Mouse (Mus musculus): ENCODE data around the gene Aldh16a1.

- TF ChIP-seq CTCF (conservative IDR thresholded peaks at IDR 0.05 in 1 of 2, IDR thresholded peaks at IDR 0.05 in 1 of 2; ENCODE audit: low read depth in 2 of 2, low read length in 2 of 2) (no peak), POLR2A (IDR thresholded peaks at IDR 0.05; ENCODE audit: low read depth, low read length) (no peak), MEF2A (IDR thresholded peaks at IDR 0.05; ENCODE audit: borderline replicate concordance, low read depth, low read length) (no peak), EP300 (IDR thresholded peaks at IDR 0.05; ENCODE audit: low read length) (no peak), USF1 (IDR thresholded peaks at IDR 0.05; ENCODE audit: low read depth, low read length) (no peak), ELF1 (IDR thresholded peaks at IDR 0.05; ENCODE audit: low read depth, low read length) (no peak), ZMIZ1 (IDR thresholded peaks at IDR 0.05; ENCODE audit: low read depth, low read length) (no peak)
Observed at GRCm38 (mm10) chr7:45192585-45193310, 38.4 kb upstream of the Aldh16a1 start.

All from CH12.LX (cell line).